Mouse (Mus musculus): Measurements from ENCODE around the gene Cd80.
"Not testable (repeated sequence)": the region's sequence is repeated elsewhere in the genome, so short reads cannot be mapped to it uniquely, and the experiment has no call there.

Cd80 gene

GRCm38 (mm10) chr16:38455511-38456418 is at the start of gene Cd80:
Cd80 (plus strand) TSS chr16:38455561.
- no peak for DNase-seq (ENCODE audit: low spot score)

- no peak for DNase-seq (ENCODE audit: low spot score)
Measured at GRCm38 (mm10) chr16:38406293-38406692, 49.1 kb upstream of the Cd80 start.

GRCm38 (mm10) chr16:38406708-38407107 is 48.7 kb upstream of the Cd80 start:
- DNase-seq (ENCODE audit: low spot score): no peak

GRCm38 (mm10) chr16:38407584-38407983 is 47.8 kb upstream of the Cd80 start:
- DNase-seq (ENCODE audit: low spot score): no peak

- DNase-seq (ENCODE audit: low spot score): no peak
Measured at GRCm38 (mm10) chr16:38408416-38408815, 46.9 kb upstream of the Cd80 start.

- no peak for DNase-seq (ENCODE audit: low spot score)
Measured at GRCm38 (mm10) chr16:38414953-38415352, 40.4 kb upstream of the Cd80 start.

GRCm38 (mm10) chr16:38425374-38425773 is 30.0 kb upstream of the Cd80 start:
- no peak for DNase-seq (ENCODE audit: low spot score)

GRCm38 (mm10) chr16:38425799-38426198 is 29.6 kb upstream of the Cd80 start:
- no peak for DNase-seq (ENCODE audit: low spot score)

GRCm38 (mm10) chr16:38431446-38432185 is 23.7 kb upstream of the Cd80 start:
- DNase-seq (ENCODE audit: low spot score): no peak

GRCm38 (mm10) chr16:38432498-38433425 is 22.6 kb upstream of the Cd80 start, which contains the start of gene Pla1a:
Pla1a (minus strand) TSS chr16:38433145.
- DNase-seq (ENCODE audit: low spot score): no peak

- no peak for DNase-seq (ENCODE audit: low spot score)
Measured at GRCm38 (mm10) chr16:38433514-38433913, 21.8 kb upstream of the Cd80 start.

- DNase-seq (ENCODE audit: low spot score): no peak
Measured at GRCm38 (mm10) chr16:38434295-38434795, 21.0 kb upstream of the Cd80 start.

- DNase-seq (ENCODE audit: low spot score): no peak
Measured at GRCm38 (mm10) chr16:38439190-38439589, 16.2 kb upstream of the Cd80 start.

GRCm38 (mm10) chr16:38440403-38440802 is 15.0 kb upstream of the Cd80 start:
- DNase-seq (ENCODE audit: low spot score): no peak

- no peak for DNase-seq (ENCODE audit: low spot score)
Measured at GRCm38 (mm10) chr16:38441611-38442010, 13.8 kb upstream of the Cd80 start.

GRCm38 (mm10) chr16:38442216-38442615 is 13.1 kb upstream of the Cd80 start:
- DNase-seq (ENCODE audit: low spot score): no peak

- DNase-seq (ENCODE audit: low spot score): no peak
Measured at GRCm38 (mm10) chr16:38443721-38444464, 11.5 kb upstream of the Cd80 start.

- no peak for DNase-seq (ENCODE audit: low spot score)
Measured at GRCm38 (mm10) chr16:38445046-38445445, 10.3 kb upstream of the Cd80 start.

GRCm38 (mm10) chr16:38445576-38445975 is 9.8 kb upstream of the Cd80 start:
- DNase-seq (ENCODE audit: low spot score): no peak

GRCm38 (mm10) chr16:38446141-38446540 is 9.2 kb upstream of the Cd80 start:
- DNase-seq (ENCODE audit: low spot score): not testable (repeated sequence)

GRCm38 (mm10) chr16:38447366-38447765 is 8.0 kb upstream of the Cd80 start:
- DNase-seq (ENCODE audit: low spot score): no peak

Data from ovary, postnatal 10 days (tissue).